ENCODE assay signal across 10 mouse cellular contexts in genomic region chr6:52165441-52166370, GRCm38 (mm10). TPM values are rescaled to one million over a fixed set of nuclear protein-coding genes. Genes with fewer than 3 reads are reported as not detected.
DNase-seq lines count a peak whose midpoint lies in the region; ATAC-seq and TF ChIP-seq lines count a peak whose summit lies in the region.
"Had no signal": no experiment of that assay in that cellular context is flagged by ENCODE, and none has a peak within 500 bp of the region (broad histone marks: within the 10 kb centered on the region; RNA-seq: fewer than 3 reads in every experiment).

No protein-coding gene starts in this region.

- H3K4me1 ChIP-seq in lung, embryonic 14.5 days (ENCODE audit: insufficient read depth), result peaks cover 14% of the 10 kb centered on the region
- H3K4me1 ChIP-seq in heart, embryonic 16.5 days (ENCODE audit: control insufficient read depth, insufficient read depth, low read length), result no peaks in the 10 kb centered on the region
- H3K4me1 ChIP-seq in small intestine, adult 2 months (ENCODE audit: control insufficient read depth, insufficient read depth, insufficient read length, low read length), result peaks cover 8% of the 10 kb centered on the region

- H3K27ac ChIP-seq in lung, embryonic 14.5 days (ENCODE audit: low read depth), result peak overlapping the region; percentile 98
- peak overlapping the region; percentile 47 for H3K27ac ChIP-seq in heart, embryonic 16.5 days (ENCODE audit: low read length)
- H3K27ac ChIP-seq in small intestine, adult 2 months (ENCODE audit: insufficient read depth, low read depth, low read length), result peak overlapping the region; percentile 64

- peak; percentile 73 for DNase-seq in lung, embryonic 14.5 days
- no peak for DNase-seq in lung, adult 18-20 months
- DNase-seq in kidney, postnatal 25 days, result peak; percentile 44 to 66
- no peak for DNase-seq in cerebellum, postnatal 36 days
- no peak for DNase-seq in right cerebral cortex, postnatal 14 days

- TF ChIP-seq POLR2A in small intestine, adult 2 months (IDR thresholded peaks at IDR 0.05; ENCODE audit: low read depth, low read length), result no peak

- peaks cover 7% of the 10 kb centered on the region for H3K36me3 ChIP-seq in lung, embryonic 14.5 days (ENCODE audit: insufficient read depth)
- H3K36me3 ChIP-seq in heart, embryonic 16.5 days (ENCODE audit: control insufficient read depth, insufficient read depth), result no peaks in the 10 kb centered on the region
- H3K36me3 ChIP-seq in small intestine, adult 2 months (ENCODE audit: control insufficient read depth, insufficient read depth, low read length), result no peaks in the 10 kb centered on the region

- H3K9me3 ChIP-seq in lung, embryonic 14.5 days (ENCODE audit: low read depth, low read length), result no peaks in the 10 kb centered on the region
- no peaks in the 10 kb centered on the region for H3K9me3 ChIP-seq in heart, embryonic 16.5 days (replicated peaks; ENCODE audit: control insufficient read depth, low read length)

- H3K9ac ChIP-seq in lung, embryonic 14.5 days, result peak overlapping the region; percentile 91
- peak overlapping the region; percentile 18; the same call in 1 of the 2 replicates for H3K9ac ChIP-seq in heart, embryonic 16.5 days (ENCODE audit: low read length)

- peak overlapping the region; percentile 71 for H3K4me3 ChIP-seq in lung, embryonic 14.5 days (ENCODE audit: low read depth, low read length)
- peak overlapping the region; percentile 35 for H3K4me3 ChIP-seq in heart, embryonic 16.5 days (ENCODE audit: low read length)
- H3K4me3 ChIP-seq in small intestine, adult 2 months (ENCODE audit: low read depth, low read length), result peak overlapping the region; percentile 47
- H3K4me3 ChIP-seq: erythroblast, embryonic 14.5 days had no signal

- WGBS in lung, embryonic 14.5 days, result 3% methylated on average over 28 of the region's 28 CpGs
- 4% methylated on average over 28 of the region's 28 CpGs for WGBS in heart, embryonic 16.5 days
- WGBS in small intestine, adult 2 months, result 59% methylated on average over 28 of the region's 28 CpGs

- peaks cover 27% of the 10 kb centered on the region for H3K27me3 ChIP-seq in lung, embryonic 14.5 days (ENCODE audit: insufficient read depth, low read length)
- H3K27me3 ChIP-seq in heart, embryonic 16.5 days (ENCODE audit: control insufficient read depth, insufficient read depth, low read length), result peaks cover 78% of the 10 kb centered on the region
- H3K27me3 ChIP-seq in small intestine, adult 2 months (ENCODE audit: control insufficient read depth, insufficient read depth, low read length), result peaks cover 27% of the 10 kb centered on the region
- H3K27me3 ChIP-seq: Patski had no signal

- no peak for TF ChIP-seq CTCF in lung, embryonic 14.5 days (IDR thresholded peaks at IDR 0.05; ENCODE audit: low read depth)
- TF ChIP-seq CTCF in small intestine, adult 2 months (IDR thresholded peaks at IDR 0.05; ENCODE audit: extremely low read depth, insufficient read length, insufficient replicate concordance, low read depth, low read length), result no peak

- no peak for ATAC-seq in lung, embryonic 14.5 days (ENCODE audit: insufficient read depth)
- ATAC-seq in heart, embryonic 16.5 days (replicated peaks; ENCODE audit: extremely low read depth, insufficient read depth, low FRiP score), result no peak
- no peak for ATAC-seq in granulocyte monocyte progenitor cell, adult 5-6 weeks (replicated peaks; ENCODE audit: poor library complexity, severe bottlenecking)
- ATAC-seq: Patski had no signal

- peak overlapping the region; percentile 79 for H3K4me2 ChIP-seq in lung, embryonic 14.5 days
- peak overlapping the region; percentile 45 for H3K4me2 ChIP-seq in heart, embryonic 16.5 days (ENCODE audit: low read depth, low read length)

RNA-seq across cellular contexts. Expression of gene Hoxa2, which starts 1.1 kb away (rescaled TPM):
- 14.4 and 15.2 TPM in 2 replicates for polyA plus RNA-seq in lung, embryonic 14.5 days (2014; fragmentation: Nextera tagmentation; extraction: Ambion mirVana)
- polyA plus RNA-seq in heart, embryonic 16.5 days (2015; fragmentation: Nextera tagmentation; extraction: Ambion mirVana), result 1.5 and 2.0 TPM in 2 replicates
- 0.83 and 1.0 TPM in 2 replicates for polyA plus RNA-seq in small intestine, adult 2 months (2012; rRNA removed)
- 0.53 TPM in 1 of 2 replicates, not detected in the other for total RNA-seq in granulocyte monocyte progenitor cell, adult 5-6 weeks (2014; fragmentation: Nextera tagmentation)
- total RNA-seq in granulocyte monocyte progenitor cell, adult 5-6 weeks (2017), result not detected in 2 replicates
- polyA plus RNA-seq: erythroblast, embryonic 14.5 days had no signal

RNA-seq across cellular contexts. Expression of gene Hoxa1, which starts 7.6 kb away (rescaled TPM):
- polyA plus RNA-seq in lung, embryonic 14.5 days (2014; fragmentation: Nextera tagmentation; extraction: Ambion mirVana), result 1.8 and 1.9 TPM in 2 replicates
- 0.44 and 0.68 TPM in 2 replicates for polyA plus RNA-seq in heart, embryonic 16.5 days (2015; fragmentation: Nextera tagmentation; extraction: Ambion mirVana)
- 0.11 and 0.28 TPM in 2 replicates for polyA plus RNA-seq in small intestine, adult 2 months (2012; rRNA removed)
- total RNA-seq in granulocyte monocyte progenitor cell, adult 5-6 weeks (2014; fragmentation: Nextera tagmentation), result 0.43 TPM in 1 of 2 replicates, not detected in the other
- 0.46 TPM in 1 of 2 replicates, not detected in the other for total RNA-seq in granulocyte monocyte progenitor cell, adult 5-6 weeks (2017)
- polyA plus RNA-seq: erythroblast, embryonic 14.5 days had no signal

RNA-seq across cellular contexts. Expression of gene 5730596B20Rik, which starts 11.6 kb away (rescaled TPM):
- 2.3 and 2.6 TPM in 2 replicates for polyA plus RNA-seq in lung, embryonic 14.5 days (2014; fragmentation: Nextera tagmentation; extraction: Ambion mirVana)
- polyA plus RNA-seq in heart, embryonic 16.5 days (2015; fragmentation: Nextera tagmentation; extraction: Ambion mirVana), result 0.13 and 0.32 TPM in 2 replicates
- polyA plus RNA-seq in small intestine, adult 2 months (2012; rRNA removed), result 0.10 TPM in 1 of 2 replicates, not detected in the other
- not detected in 2 replicates for total RNA-seq in granulocyte monocyte progenitor cell, adult 5-6 weeks (2014; fragmentation: Nextera tagmentation)
- total RNA-seq in granulocyte monocyte progenitor cell, adult 5-6 weeks (2017), result not detected in 2 replicates
- polyA plus RNA-seq: erythroblast, embryonic 14.5 days had no signal

RNA-seq across cellular contexts. Expression of gene Hoxa4, which starts 25.8 kb away (rescaled TPM):
- polyA plus RNA-seq in lung, embryonic 14.5 days (2014; fragmentation: Nextera tagmentation; extraction: Ambion mirVana), result 7.0 and 7.7 TPM in 2 replicates
- polyA plus RNA-seq in heart, embryonic 16.5 days (2015; fragmentation: Nextera tagmentation; extraction: Ambion mirVana), result 0.54 TPM in 1 of 2 replicates, not detected in the other
- polyA plus RNA-seq in small intestine, adult 2 months (2012; rRNA removed), result 2.3 and 2.4 TPM in 2 replicates
- 0.15 and 1.5 TPM in 2 replicates for total RNA-seq in granulocyte monocyte progenitor cell, adult 5-6 weeks (2014; fragmentation: Nextera tagmentation)
- total RNA-seq in granulocyte monocyte progenitor cell, adult 5-6 weeks (2017), result 0.17 and 0.41 TPM in 2 replicates
- polyA plus RNA-seq: erythroblast, embryonic 14.5 days had no signal

RNA-seq across cellular contexts. Expression of gene Hoxa5, which starts 38.7 kb away (rescaled TPM):
- polyA plus RNA-seq in lung, embryonic 14.5 days (2014; fragmentation: Nextera tagmentation; extraction: Ambion mirVana), result 58.3 and 58.5 TPM in 2 replicates
- polyA plus RNA-seq in heart, embryonic 16.5 days (2015; fragmentation: Nextera tagmentation; extraction: Ambion mirVana), result 1.3 and 3.3 TPM in 2 replicates
- polyA plus RNA-seq in small intestine, adult 2 months (2012; rRNA removed), result 3.5 and 4.7 TPM in 2 replicates
- 2.3 and 2.8 TPM in 2 replicates for total RNA-seq in granulocyte monocyte progenitor cell, adult 5-6 weeks (2014; fragmentation: Nextera tagmentation)
- total RNA-seq in granulocyte monocyte progenitor cell, adult 5-6 weeks (2017), result 0.36 and 0.43 TPM in 2 replicates
- polyA plus RNA-seq: erythroblast, embryonic 14.5 days had no signal

Comparison
In these comparisons a context has a peak if more than half of its experiments do, and no peak if none do; other contexts are left out.
1. DNase-seq: peak in lung, embryonic 14.5 days (single experiment) and kidney, postnatal 25 days (2 of 2); none in lung, adult 18-20 months (0 of 2), cerebellum, postnatal 36 days (0 of 2) and right cerebral cortex, postnatal 14 days (single experiment).
2. H3K27ac ChIP-seq: peak in every context shown above with its lines; median percentile 98 in lung, embryonic 14.5 days; 64 in small intestine, adult 2 months; 47 in heart, embryonic 16.5 days.
3. Peak in every context shown above with its lines, with median percentiles within 50 percentile points of each other: H3K4me3 ChIP-seq.